Mouse (Mus musculus) spleen, adult 2 months (tissue): ENCODE data around the gene Cdc42se2.

Experiments
- CTCF ChIP-seq: fragments of 200-500 bp; IDR thresholded peaks from 2 replicates; pipeline ENCODE4 v1.5.1; 2011; ENCODE audit warnings: mild to moderate bottlenecking, inconsistent platforms; ENCODE audit not compliant: insufficient read depth, insufficient read length, insufficient replicate concordance; ENCODE audit errors: extremely low read depth
- POLR2A ChIP-seq: fragments of 200-500 bp; IDR thresholded peaks from 2 replicates; pipeline ENCODE4 v1.6.1; 2011; ENCODE audit warnings: low read depth, low read length, inconsistent platforms

- TF ChIP-seq CTCF = no peak
- TF ChIP-seq POLR2A = no peak
Observed at GRCm38 (mm10) chr11:54777387-54778130, 9.9 kb downstream of the Cdc42se2 start.
